Mouse (Mus musculus) liver, embryonic 16.5 days (tissue): ENCODE measurements around the gene Amer1. TPM values are rescaled to one million over a fixed set of nuclear protein-coding genes. Genes with fewer than 3 reads are reported as not detected.

Experiments used
- ATAC-seq: fragments of 200-750 bp; cut with Nextera tagmentation; 2 replicates; pipeline ENCODE4 v1.8.0; 2017; ENCODE audit warnings: low read depth, mild to moderate bottlenecking, moderate number of reproducible peaks, moderate library complexity
- H3K27ac ChIP-seq: fragments of 300-500 bp; sonication (generic); 2 replicates; pipeline ENCODE4 v1.5.1; 2014; ENCODE audit warnings: mild to moderate bottlenecking, low read length
- H3K27me3 ChIP-seq: fragments of 300-500 bp; sonication (generic); 2 replicates; pipeline ENCODE4 v1.6.1; 2014; ENCODE audit warnings: low read depth, low read length, mixed read lengths; ENCODE audit not compliant: control insufficient read depth, insufficient read depth
- H3K36me3 ChIP-seq: fragments of 300-500 bp; sonication (generic); 2 replicates; pipeline ENCODE4 v1.6.1; 2014; ENCODE audit warnings: mild to moderate bottlenecking; ENCODE audit not compliant: control insufficient read depth, insufficient read depth
- H3K4me1 ChIP-seq: fragments of 300-500 bp; sonication (generic); 2 replicates; pipeline ENCODE4 v1.6.1; 2014; ENCODE audit warnings: low read depth, low read length, mixed read lengths; ENCODE audit not compliant: control insufficient read depth
- H3K4me2 ChIP-seq: fragments of 300-500 bp; sonication (generic); 2 replicates; pipeline ENCODE4 v1.6.1; 2014; ENCODE audit warnings: low read depth, low read length, mixed read lengths
- H3K4me3 ChIP-seq: fragments of 300-500 bp; sonication (generic); 2 replicates; pipeline ENCODE4 v1.5.1; 2014; ENCODE audit warnings: low read depth, mild to moderate bottlenecking, low read length
- H3K9ac ChIP-seq: fragments of 300-500 bp; sonication (generic); 2 replicates; pipeline ENCODE4 v1.6.1; 2014; ENCODE audit warnings: low read depth, low read length
- H3K9me3 ChIP-seq: fragments of 300-500 bp; sonication (generic); replicated peaks from 2 replicates; pipeline ENCODE4 v1.6.1; 2016; ENCODE audit warnings: low read length; ENCODE audit not compliant: control insufficient read depth
- WGBS: fragments of 180-500 bp; shearing (Covaris S2); extraction: QIAGEN DNeasy Blood & Tissue Kit; methylation state at CpG from one replicate; pipeline ENCODE4 v1.1.7; 2014; ENCODE audit not compliant: insufficient replicate concordance; 5-methylcytosine and 5-hydroxymethylcytosine counted together
- polyA plus RNA-seq: library from polyadenylated mRNA; unstranded; fragments of >200 nt; fragmentation: Nextera tagmentation; extraction: Ambion mirVana; gene quantifications from 2 replicates; pipeline ENCODE4 v1.2.1, GENCODE M21; 2015

Gene Amer1
- polyA plus RNA-seq: 1.4 and 1.7 TPM in 2 replicates

DNA sequence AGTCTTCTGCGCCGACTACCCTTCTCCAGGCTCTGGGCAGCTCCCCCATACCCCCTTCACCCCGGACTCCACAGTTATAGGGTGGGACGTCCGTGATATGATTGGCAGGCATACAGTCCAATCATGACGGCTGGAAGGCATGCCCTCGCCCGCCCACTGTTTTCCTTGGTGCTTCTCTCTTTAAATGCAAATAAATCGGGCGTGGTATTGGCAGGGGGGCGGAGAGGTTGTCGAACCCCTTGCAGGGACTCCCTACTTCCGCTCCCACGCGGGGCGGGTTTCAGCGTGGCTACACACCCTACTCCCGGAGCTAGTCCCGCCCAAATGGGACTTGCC lies at the start of gene Amer1:
Gene Amer1 (minus strand): TSS at position 97 of the 336 bp plus-strand sequence.
- no peaks in the 10 kb centered on the region for H3K9me3 ChIP-seq
- no peaks in the 10 kb centered on the region for H3K4me1 ChIP-seq
- H3K4me2 ChIP-seq: peak within 1 kb of the TSS; percentile 67
- 17% methylated on average over 19 of the region's 19 CpGs for WGBS
- H3K27ac ChIP-seq: peak within 1 kb of the TSS; percentile 70
- H3K27me3 ChIP-seq: no peaks in the 10 kb centered on the region
- H3K4me3 ChIP-seq: peak within 1 kb of the TSS; percentile 69
- peak within 1 kb of the TSS; percentile 45 for H3K9ac ChIP-seq
- ATAC-seq: peak; percentile 90
- H3K36me3 ChIP-seq: no peaks in the 10 kb centered on the region

DNA sequence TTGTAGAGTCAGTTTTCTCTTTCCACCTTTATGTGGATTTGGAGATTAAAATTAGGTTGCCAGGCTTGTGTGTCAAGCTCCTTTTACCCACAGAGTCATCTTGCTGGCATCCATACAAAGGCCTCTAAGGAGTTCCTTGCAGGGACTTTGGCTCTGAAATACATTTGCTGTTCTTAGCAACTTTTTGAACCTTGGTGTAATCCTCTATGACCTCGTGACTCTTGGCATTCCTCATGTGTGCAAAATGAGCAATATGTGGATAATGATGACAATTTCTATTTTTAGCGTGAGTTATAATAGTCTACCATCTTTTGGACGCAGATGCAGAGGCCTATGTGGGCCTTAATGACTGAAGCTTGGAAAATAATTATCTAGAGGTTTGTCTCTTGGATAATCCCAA lies 12.5 kb upstream of the Amer1 start:
- no peaks in the 10 kb centered on the region for H3K36me3 ChIP-seq
- H3K27me3 ChIP-seq: no peaks in the 10 kb centered on the region
- H3K4me3 ChIP-seq: no peak overlapping the region
- H3K4me2 ChIP-seq: no peak overlapping the region
- no peaks in the 10 kb centered on the region for H3K4me1 ChIP-seq
- no peak overlapping the region for H3K9ac ChIP-seq
- no peak for ATAC-seq
- WGBS: 52% methylated on average over 3 of the region's 3 CpGs
- no peak overlapping the region for H3K27ac ChIP-seq
- H3K9me3 ChIP-seq: no peaks in the 10 kb centered on the region

DNA sequence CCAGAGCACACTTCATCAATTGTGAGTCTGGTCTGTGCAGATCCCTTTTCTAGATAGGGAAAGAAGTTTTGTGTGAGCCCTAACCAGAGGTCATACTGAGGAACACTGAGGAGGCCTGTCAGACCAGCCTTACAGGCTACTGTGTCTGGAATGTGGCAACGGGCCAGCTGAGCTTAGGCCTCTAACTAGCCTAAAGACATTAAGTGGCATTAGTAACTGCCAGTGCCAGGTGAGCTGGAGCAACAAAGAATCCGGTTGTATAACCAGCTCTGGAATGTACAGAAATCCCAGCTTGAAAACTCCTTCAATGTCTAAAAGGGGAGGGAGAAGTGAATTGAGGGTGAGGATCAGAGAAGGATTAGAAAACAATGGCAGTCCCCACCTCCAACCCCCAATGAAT lies 1.2 kb upstream of the Amer1 start:
- ATAC-seq: no peak
- no peaks in the 10 kb centered on the region for H3K9me3 ChIP-seq
- no peaks in the 10 kb centered on the region for H3K36me3 ChIP-seq
- H3K4me2 ChIP-seq: no peak overlapping the region
- no peak overlapping the region for H3K9ac ChIP-seq
- H3K4me3 ChIP-seq: no peak overlapping the region
- no peak overlapping the region for H3K27ac ChIP-seq
- H3K4me1 ChIP-seq: no peaks in the 10 kb centered on the region
- WGBS: 67% methylated on average over 2 of the region's 2 CpGs
- no peaks in the 10 kb centered on the region for H3K27me3 ChIP-seq

DNA sequence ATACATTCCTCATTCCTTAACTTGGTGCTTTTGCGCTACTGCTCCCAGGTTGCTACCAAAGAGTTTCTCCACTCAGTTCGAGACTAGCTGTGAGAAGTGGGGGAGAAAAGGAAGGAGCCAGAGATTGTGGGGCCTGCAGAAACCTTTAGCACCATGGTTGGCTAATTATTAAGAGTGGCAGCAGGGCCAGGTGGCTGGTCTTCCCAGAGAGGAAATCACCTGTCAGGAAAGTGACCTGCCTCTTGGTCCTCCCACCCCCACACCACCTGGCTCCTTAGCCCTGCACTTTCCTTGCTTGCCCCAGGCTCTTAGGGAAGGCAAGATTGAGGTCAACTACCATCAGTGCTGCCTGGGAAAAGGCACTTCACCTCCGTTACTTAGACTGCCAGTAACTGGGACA lies 469 bp upstream of the Amer1 start:
- Histone ChIP-seq H3K4me3 (peak overlapping the region; percentile 69), H3K27ac (no peak overlapping the region; the same call in 1 of the 2 replicates), H3K4me1 (no peaks in the 10 kb centered on the region), H3K27me3 (no peaks in the 10 kb centered on the region), H3K4me2 (peak overlapping the region; percentile 67), H3K36me3 (no peaks in the 10 kb centered on the region), H3K9me3 (no peaks in the 10 kb centered on the region), H3K9ac (peak overlapping the region; percentile 45; the same call in 1 of the 2 replicates)
- peak; percentile 2; the same call in 1 of the 2 replicates for ATAC-seq
- 33% methylated on average over 3 of the region's 3 CpGs for WGBS

DNA sequence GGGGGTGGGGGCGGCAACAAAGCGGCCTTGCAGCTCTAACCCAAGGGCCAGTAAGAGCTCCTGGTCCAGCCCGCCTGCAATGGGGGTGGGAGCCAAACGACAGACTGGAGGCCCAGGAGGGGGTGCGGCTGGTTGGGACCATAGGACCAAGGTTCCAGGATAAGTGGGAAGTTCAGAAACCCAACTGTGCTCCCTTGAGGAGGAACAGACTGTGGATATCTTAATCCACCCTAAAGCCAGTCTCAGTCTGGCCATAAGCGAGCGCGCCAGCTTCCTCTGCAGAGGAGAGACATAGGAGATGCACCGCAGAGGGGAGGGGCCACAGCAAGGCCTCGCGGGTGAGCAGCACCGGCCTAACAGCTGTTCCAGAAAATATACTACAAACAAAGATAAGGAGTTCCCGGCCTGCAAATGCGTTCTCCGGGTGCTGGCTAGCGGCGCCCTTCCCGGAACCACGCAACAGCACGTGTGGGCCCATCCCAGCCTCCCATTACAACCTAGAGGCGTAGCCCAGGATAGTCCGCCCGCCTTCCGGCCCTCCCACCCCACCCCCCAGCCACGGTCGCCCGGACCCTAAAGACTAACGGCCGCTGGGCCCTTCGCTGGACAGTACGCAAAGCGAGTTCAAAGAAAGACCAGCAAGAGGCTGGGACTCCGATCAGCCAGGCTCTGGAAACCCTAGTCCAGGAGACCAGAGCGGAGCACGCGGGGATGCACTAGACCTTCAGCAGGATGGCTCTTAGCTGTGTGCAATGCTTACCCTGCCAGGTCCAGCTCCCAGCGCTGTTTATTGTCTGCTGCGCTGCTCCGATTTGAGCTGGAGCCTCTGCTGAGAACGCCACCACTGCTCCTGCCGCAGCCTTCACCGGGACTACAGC lies 535 bp downstream of the Amer1 start:
- Histone ChIP-seq H3K4me1 (no peaks in the 10 kb centered on the region), H3K4me3 (peak overlapping the region; percentile 69), H3K27me3 (no peaks in the 10 kb centered on the region), H3K4me2 (peak overlapping the region; percentile 67), H3K9me3 (no peaks in the 10 kb centered on the region), H3K9ac (peak overlapping the region; percentile 45), H3K36me3 (no peaks in the 10 kb centered on the region), H3K27ac (peak overlapping the region; percentile 70)
- 21% methylated on average over 38 of the region's 42 CpGs for WGBS
- ATAC-seq: peak; percentile 68

DNA sequence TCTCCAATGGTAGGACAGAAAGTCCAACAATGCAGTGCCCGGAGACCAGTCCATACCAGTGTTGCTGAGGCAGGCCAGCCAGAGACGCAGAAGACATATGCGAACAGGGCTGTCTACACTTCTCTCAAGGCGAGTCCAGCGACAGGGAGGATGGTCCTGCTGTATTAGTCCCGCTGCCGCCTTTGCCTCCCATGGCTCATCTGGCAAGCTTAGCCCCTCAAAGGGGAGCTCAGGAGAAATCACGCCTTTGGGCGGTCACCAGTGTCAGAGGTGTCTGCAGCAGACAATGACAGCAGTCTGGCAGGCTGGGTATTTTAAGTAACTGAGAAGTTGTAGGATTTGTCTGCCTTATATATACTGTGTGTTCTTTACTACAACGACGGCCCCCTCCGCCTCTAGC lies 1.3 kb downstream of the Amer1 start:
- ATAC-seq: no peak
- 46% methylated on average over 12 of the region's 12 CpGs for WGBS
- Histone ChIP-seq H3K9me3 (no peaks in the 10 kb centered on the region), H3K9ac (no peak overlapping the region; the same call in 1 of the 2 replicates), H3K4me2 (peak overlapping the region; percentile 67), H3K27me3 (no peaks in the 10 kb centered on the region), H3K36me3 (no peaks in the 10 kb centered on the region), H3K4me1 (no peaks in the 10 kb centered on the region), H3K27ac (no peak overlapping the region), H3K4me3 (peak overlapping the region; percentile 69)

DNA sequence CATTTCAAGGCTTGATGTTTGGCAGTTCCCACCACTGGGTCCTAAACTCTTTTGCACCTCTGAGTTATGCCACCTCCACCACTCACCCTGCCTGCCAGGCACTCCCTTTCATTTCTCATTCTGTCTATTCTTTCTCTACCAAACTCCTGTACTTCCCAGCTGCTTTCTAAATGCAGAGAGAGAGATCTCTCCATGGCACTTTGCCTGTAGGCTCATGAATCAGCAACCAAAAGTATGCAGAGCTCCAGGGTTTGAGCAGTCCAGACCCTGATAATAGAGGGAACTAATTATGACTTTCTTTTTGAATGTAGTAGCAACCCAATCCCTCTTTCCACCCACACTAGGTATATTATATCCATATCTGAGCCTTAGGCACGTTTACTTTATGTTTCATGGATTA lies 2.4 kb downstream of the Amer1 start:
- H3K27me3 ChIP-seq: no peaks in the 10 kb centered on the region
- no peak overlapping the region for H3K9ac ChIP-seq
- no peaks in the 10 kb centered on the region for H3K4me1 ChIP-seq
- H3K27ac ChIP-seq: no peak overlapping the region
- no peak overlapping the region for H3K4me2 ChIP-seq
- WGBS: 24% methylated on average over 1 of the region's 1 CpGs
- ATAC-seq: no peak
- H3K4me3 ChIP-seq: no peak overlapping the region
- H3K36me3 ChIP-seq: no peaks in the 10 kb centered on the region
- H3K9me3 ChIP-seq: no peaks in the 10 kb centered on the region

DNA sequence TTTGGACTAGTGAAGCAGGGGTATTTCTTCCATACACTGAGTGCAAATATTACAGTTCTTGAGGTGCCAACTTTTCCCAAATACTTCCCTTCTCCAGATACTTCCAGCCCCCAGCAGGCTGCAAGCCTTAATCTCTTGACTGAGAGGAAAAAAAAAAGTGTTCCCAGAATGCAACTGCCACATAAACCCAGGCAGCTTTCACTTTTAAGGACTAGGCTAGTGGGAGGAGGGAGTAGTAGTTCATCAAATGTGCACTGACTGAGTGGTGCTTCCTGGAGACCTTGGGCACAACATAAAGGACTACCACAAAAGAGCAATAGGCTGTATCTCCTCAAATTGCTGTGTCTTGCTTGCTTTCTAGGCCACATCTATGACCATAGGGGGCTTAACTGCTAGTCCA lies 3.4 kb downstream of the Amer1 start:
- Histone ChIP-seq H3K4me3 (no peak overlapping the region), H3K27me3 (no peaks in the 10 kb centered on the region), H3K4me2 (no peak overlapping the region), H3K9me3 (no peaks in the 10 kb centered on the region), H3K27ac (no peak overlapping the region), H3K36me3 (no peaks in the 10 kb centered on the region), H3K4me1 (no peaks in the 10 kb centered on the region), H3K9ac (no peak overlapping the region)
- ATAC-seq: no peak

DNA sequence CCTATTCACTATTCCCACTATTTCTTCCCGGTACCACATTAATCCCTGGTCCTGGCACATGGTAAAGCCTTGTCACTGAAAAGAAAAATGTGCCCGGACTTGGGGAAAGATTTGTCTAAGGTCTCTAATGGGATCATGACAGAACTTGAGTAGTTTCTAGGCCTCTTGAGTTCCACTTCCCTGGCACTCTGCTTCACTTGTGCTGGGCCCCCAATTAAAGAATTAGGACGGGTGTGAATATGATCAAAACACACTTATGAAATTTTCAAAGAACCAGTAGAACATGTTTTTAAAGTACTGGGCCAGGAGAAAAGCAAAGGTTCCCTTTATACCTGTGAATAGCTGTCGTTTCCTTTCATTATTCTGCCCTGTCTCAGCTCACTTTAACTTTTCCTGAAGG lies 6.2 kb downstream of the Amer1 start:
- Histone ChIP-seq H3K9me3 (no peaks in the 10 kb centered on the region), H3K27ac (no peak overlapping the region), H3K36me3 (no peaks in the 10 kb centered on the region), H3K9ac (no peak overlapping the region), H3K27me3 (no peaks in the 10 kb centered on the region), H3K4me3 (no peak overlapping the region), H3K4me2 (no peak overlapping the region), H3K4me1 (no peaks in the 10 kb centered on the region)
- 53% methylated on average over 4 of the region's 4 CpGs for WGBS
- ATAC-seq: no peak
